Mouse (Mus musculus) layer of hippocampus, postnatal 10 days (tissue): ENCODE results near the gene Cyp2d10. TPM values are rescaled to one million over a fixed set of nuclear protein-coding genes. Genes with fewer than 3 reads are reported as not detected.
"Not testable (repeated sequence)": the region's sequence is repeated elsewhere in the genome, so short reads cannot be mapped to it uniquely, and the experiment has no call there.

Experiments
- DNase-seq, 2 experiments: peaks; one replicate each; pipeline ENCODE4 v3.0.0; 2021; ENCODE audit warnings: low spot score in 2 of 2
- total RNA-seq, 2 experiments: library from RNA; stranded (reverse); gene quantifications; 2 replicates each; pipeline ENCODE4 v1.2.3; 2021

Cyp2d10 gene
- total RNA-seq, 2 experiments from 2014 or later = 0.40 TPM; not detected in 1

DNA sequence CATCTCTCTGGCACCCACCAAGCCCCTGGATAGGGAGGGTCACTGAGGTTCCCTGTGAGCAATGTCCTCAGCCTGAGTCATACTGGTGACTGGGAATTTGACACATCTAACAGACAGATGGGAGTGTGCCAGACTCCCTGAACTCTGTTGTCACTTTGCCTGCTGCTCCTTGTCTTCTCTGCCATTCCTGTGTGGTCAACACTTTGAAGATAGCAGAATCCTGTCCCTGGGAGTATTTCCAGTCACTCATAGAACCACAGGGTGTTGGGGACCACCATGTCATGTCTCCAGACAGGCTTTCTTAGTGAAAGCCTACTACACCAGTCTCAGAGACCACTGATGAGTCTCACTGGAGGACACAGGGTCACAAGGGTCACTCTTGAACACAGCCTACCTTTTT is 4.9 kb downstream of the Cyp2d10 start:
- no peak for DNase-seq

DNA sequence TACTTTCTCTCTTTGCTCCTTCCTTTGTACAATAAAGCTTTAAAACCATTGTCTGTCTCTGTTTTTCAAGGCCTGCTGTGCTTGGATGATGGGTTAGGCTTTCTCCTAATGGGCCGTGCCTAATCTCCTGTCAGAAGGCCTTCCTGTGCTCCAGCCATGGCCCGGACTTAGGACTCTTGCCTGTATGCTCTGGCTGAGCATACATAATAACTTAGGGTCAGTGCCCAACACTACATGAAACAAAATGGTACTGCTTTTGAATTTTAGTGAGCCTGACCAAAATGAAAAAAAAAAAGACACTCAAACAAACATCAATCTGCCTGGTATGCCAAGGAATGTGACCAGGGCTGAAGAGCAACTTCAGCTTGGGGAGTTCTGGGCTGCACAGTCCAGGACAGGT is 5.5 kb downstream of the Cyp2d10 start:
- no peak for DNase-seq

DNA sequence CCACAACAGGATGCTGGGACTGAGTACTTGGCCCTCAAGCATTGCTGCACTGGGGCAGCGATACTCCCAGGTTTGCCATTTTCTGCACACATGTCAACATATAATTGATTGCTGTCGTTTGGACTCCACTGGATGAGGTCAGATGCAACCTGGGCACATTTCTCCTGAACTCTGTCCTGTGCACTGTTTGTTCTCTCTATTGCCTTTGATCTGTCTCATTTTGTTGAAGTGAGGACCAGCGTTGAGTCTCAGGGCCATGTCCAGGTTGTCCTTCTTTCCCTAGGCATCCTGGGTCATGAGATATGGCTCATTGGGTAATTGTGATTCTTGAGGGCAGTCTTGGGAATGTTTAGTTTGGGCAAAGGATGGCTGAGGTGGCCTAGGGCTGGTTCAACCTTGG is 11.0 kb downstream of the Cyp2d10 start:
- DNase-seq = not testable (repeated sequence)

DNA sequence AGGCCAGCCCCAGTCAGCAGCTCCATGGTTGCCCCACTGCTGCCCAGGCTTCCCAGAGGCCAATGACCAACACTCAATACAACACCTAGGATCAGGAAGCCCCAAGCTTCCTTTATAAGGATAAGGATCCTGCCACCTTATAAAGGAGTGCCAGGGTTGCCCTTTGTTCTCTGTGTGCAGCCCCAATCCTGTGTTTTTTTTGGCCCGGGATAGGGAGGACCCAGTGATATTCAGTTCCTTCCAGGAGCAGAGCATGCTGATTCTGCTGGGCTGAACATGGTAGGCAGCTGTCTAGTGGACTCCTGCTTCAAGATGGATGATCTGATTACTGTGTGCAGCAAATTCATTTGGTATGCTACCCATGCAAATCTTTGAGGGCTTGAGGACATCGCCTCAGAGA is 13.1 kb downstream of the Cyp2d10 start, which contains the start of gene Cyp2d11:
Cyp2d11 (minus strand) TSS at position 101 of the 400 bp plus-strand sequence.
- not testable (repeated sequence) for DNase-seq

DNA sequence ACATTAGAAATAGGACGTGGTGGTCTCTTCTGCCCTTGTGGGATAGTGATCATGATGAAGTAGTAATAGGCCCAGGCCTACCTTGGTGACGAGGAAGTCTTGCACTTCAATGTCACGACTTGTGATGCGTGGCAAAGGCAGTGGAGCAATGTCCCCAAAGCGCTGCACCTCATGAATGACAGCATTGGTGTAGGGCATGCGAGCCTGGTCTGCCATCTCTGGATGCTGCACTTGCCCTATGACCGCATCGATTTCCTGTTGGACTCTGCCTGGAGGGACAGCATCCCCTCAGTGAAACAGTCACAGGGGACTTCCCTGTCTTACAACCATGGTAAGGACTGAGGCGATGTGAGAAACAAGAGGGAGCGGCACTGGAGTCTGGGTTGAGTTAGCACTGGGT is 17.1 kb downstream of the Cyp2d10 start:
- not testable (repeated sequence) for DNase-seq

DNA sequence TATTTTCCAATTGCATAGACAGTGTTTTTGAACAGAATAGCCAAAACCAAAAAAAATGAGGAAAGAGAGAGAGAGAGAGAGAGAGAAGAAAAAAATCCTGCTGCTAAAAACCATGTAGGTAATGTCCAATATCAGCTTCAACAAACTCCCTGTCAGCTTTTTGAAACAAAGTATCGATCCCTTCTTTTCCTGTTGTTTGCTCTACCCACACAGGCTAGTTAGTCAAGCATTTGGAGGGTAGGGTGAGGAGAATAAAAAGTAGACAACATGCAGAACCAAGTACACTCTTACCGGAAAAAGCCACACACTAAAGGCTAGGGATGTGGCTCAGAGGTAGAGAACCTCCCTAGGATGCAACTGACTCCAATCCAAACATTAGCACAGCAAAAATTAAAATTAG is 21.3 kb downstream of the Cyp2d10 start:
- DNase-seq = no peak

DNA sequence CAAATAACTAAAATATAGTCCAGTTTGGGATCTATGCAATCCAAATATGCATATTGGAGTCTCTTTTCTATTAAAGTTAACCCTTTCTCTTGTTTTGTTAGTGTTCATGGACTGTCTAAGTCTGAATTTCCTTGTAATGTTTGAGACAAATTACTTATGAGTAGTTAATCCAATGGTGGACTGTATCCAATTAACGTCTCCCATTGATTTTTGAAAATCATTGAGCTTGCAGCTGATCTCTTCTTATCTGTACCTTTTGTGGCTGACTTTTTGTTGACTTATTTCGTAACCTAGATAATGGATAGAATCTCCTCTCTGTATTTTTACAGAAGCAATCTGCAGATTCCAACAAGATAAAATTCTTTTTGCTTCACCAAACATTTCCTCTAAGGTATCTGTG is 24.6 kb downstream of the Cyp2d10 start:
- no peak for DNase-seq

DNA sequence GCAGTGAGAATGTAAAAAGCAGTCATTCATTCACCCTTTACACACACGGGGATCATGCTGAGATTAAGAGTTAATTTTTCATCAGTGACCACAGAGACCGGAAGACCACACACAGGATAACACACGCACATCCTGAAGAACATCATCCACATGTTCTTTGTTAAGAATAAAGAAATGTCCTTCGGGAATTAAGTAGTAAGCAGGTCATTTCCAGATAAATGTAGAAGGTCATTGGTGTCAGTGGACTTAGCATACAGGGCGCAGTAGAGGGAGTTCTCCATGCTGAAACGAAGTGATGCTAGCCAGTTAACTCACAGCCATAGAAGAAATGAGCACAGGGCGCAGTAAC is 26.3 kb downstream of the Cyp2d10 start:
- DNase-seq = no peak

DNA sequence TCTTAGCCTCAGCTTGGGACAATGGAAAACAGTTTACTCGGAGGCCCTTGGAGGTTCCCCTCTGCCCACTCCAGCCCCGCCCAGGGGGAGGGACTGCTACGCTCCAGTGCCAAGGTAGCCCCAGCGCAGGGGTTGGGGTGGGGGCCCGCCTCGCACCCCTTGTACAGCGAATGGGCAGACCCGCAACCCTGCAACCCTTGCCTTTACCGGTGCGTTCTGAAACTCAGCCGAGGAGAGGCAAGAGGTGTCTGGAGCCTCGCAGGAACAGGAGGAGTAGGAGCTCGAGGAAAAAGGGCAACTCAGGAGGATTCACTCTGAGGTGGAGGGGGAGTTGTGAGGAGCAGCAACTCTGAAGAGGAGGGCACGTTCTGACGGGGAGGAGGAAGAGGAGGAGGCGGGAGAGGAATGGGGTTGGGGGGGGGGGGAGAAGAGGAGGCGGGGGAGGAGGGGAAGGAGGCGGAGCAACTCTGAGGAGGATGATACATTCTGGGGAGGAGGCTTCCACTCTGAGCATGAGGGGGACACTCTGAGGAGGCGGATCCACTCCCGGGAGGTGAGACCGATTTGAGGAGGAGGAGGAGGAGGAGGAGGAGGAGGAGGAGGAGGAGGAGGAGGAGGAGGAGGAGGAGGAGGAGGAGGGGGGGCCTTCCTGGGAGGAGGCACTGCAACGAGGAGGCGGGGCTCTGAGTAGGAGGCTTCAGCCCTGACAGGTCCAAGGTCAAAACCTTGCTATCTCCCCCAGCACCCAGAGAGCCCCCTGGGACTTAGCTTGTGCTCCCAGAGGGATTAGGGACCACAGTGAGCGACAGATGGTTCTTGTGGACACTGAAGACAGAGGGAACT is 26.9 kb downstream of the Cyp2d10 start, which contains the start of gene Cyp2d22:
Cyp2d22 (minus strand) TSS at position 390 of the 843 bp plus-strand sequence.
- DNase-seq = peak; percentile 43 to 61

DNA sequence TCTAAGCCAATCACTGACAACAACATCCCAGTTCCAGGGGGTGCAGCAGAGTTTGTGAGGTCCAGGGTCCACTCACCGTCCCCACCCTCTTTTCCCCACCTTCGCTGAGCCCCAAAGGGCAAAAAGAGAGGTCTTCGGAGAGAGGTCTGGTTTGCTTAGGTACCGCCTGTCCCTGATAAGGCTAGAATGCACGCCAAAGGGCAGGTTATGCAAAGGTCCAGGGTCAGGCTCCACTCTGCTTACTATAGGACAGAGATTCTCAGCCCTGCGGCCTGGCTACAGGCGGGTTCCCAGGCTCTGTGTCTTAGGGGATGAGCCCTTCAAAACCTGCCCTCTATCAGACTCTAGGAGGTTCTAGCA is 27.5 kb downstream of the Cyp2d10 start:
- no peak for DNase-seq

DNA sequence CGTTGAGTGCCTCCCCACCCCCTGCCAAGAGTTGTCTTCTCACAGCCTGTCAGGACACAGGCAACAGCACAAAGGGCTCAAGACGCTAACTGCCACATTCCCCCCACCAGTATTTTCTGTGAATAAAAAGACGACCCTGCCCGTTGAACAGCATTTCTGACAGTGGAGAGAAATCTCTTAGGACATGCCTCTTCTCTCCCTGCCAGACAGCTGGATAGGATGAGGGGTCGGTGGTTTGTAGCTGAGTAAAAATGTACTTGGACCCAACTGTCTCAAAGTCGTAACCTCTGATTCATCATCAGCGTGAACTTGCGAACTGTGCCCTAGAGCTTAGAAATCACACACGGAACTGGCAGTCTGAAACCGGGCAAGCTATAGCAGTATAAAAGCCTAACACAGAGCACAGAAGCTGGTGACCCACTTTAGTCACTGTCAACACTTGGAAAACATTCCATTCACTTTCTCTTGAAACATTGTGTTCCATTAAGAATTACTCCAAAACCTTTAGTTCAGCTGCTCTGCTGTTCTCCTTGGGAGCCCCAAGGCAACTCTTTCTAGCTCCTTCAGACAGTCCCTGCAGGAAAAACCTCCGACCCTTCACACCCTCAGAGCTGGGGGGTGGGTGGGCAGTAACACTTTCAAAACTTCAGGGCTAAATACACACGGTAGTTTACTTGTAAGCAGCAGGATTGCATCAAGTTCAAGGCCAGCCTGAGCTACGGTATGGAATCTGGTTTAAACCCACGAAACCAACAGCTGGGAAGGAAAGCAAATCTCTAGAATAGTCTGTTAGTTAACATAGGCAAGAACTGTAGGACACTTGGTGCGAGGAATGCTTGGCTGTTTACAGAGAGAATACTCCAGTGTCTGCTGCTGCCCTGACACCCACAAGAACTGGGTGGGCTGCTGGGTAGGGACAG is 28.5 kb downstream of the Cyp2d10 start:
- peak in 1 of 2 experiments; percentile 12 for DNase-seq

DNA sequence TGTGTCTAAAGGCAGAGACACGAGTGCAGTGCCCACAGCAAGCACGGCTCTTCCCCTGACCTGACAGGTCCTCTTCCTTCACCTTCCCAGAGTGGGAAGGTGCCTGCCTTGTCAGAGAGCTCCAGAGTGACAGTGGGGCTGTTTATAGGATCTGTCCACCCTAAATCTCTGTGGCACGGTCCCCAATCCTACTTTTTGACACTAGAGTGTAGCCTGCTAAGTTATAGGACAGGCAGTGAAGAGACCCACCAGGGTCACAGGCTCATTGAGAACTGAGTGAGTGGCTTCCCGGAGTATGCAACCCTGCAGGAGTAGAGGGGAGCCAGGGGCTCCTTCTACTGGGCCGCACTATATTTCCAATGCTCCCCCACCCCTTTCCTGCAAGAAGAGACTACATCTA is 29.3 kb downstream of the Cyp2d10 start:
- no peak for DNase-seq

DNA sequence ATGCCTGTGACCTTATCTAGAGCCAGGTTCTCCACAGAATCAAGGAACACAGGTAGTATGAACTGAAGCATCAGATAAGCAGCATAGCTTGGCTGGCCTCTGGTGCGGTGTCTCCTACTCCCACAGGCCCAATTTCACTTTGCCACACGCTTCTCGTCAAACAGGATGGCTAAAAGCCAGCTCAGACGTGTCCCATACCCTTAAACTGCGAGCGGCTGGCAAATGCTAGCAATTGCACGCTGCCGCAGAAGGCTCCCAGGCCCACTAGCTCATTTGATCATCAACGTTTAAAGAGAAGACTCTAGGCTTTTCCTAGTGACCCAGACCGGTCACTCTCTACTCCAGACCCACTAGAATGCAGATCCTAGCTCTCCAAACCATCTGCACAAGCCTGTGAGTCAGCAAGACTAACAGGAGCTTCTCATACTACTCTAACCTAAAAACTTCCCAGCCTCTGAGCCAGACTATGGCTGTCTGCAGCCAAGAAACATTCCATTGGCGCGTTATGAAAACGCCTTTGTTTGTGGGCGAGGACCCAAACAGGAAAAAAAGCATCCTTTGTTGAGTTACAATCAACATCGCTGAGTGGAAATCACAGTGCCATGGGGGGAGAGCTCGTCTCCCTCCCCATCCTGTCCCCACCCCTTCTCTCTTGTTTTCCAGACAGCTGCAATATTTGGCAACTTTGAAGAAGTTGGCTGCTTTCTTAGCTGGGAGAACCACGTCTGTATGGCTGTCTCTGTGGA is 30.4 kb downstream of the Cyp2d10 start:
- peak; percentile 61 to 66 for DNase-seq

DNA sequence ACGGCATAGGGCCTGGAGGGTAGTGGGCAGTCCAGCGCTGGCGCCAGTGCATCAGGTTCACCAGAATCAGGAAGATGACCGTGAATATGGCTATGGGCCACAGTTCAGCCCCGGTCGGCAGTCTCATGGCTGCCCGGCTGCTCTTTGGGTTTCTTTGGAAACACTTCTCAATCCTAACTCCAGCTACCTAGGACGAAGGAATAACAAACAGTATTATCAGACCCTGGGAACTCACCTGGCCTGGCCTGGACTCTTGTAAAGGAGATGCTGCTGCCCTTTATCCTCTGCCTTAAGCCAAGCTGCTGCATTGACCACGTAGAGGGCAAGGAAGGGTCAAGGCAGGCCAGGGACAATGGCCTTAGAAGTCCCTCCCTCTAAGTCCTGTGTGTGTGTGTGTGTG is 31.1 kb downstream of the Cyp2d10 start:
- no peak for DNase-seq

DNA sequence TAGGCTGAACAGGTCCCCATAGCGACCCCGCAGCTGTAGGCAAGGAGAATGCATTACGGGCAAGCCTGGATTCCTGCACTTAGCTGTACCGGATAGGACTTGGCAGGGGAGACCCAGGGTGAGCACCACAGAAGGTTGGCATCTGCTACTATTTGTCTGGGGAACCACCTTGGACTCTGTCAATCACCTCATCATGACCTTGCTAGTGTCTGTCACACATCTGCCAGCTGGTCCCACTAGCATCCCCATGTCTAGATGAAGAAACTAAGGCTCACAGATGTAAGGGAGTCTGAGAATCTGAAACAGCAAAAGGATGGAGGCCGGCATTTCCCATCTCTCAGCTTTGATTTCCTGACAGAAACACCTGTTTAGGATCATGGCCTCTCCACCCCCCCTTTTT is 32.6 kb downstream of the Cyp2d10 start:
- DNase-seq = no peak

DNA sequence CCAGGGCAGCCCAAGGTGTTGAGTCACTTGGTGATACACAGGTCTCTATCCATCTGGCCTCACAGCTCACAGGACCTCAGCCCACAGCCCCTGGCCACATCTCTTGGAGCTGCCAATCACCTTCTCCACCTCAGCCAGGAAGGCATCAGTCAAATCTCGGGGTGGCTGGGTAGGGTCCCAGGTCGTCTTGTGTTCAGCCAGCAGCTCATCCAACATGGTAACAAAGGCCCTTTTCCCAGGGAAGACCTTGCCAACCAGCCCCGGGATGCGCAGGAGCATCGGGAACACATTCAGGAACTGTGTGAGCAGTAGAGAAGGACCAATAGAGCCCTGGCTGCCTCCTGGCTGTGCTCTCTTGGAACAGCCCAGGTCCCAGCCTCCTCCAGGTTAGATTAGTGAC is 34.0 kb downstream of the Cyp2d10 start:
- no peak for DNase-seq

DNA sequence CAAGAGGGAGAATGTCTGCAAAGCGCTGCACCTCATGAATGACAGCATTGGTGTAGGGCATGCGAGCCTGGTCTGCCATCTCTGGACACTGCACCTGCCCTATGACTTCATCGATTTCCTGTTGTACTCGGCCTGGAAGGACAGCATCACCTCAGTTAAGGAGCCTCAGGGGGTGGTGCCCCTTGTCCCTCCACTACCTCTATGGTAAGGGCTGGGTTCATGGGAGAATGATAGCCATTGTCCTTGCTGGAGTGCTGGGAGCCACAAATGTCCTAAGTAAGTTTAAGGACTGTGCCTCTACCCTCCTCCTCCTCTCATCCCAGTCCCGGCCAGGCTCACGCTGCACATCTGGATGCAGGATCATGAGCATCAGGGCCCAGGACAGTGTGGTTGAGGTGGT is 34.5 kb downstream of the Cyp2d10 start:
- no peak for DNase-seq

DNA sequence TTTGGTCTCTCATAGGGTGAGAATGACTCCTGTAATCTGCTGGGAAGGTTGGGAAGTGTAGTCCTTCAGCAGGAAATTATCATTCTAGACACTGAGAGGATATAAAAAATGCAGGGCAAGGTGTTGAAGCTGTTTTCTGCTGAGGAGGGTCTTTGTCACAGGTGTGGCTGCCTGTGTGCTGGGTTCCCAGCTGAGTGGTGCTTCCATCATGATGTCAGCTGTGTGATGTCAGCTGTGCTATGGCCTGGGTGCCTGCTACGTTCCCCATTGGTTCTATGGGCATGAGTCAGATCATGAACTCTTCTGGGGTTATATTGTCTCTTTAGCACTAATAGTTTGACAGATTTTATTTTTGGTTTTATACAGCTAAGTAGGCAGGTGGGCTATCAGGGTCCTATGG is 38.1 kb downstream of the Cyp2d10 start:
- no peak for DNase-seq

DNA sequence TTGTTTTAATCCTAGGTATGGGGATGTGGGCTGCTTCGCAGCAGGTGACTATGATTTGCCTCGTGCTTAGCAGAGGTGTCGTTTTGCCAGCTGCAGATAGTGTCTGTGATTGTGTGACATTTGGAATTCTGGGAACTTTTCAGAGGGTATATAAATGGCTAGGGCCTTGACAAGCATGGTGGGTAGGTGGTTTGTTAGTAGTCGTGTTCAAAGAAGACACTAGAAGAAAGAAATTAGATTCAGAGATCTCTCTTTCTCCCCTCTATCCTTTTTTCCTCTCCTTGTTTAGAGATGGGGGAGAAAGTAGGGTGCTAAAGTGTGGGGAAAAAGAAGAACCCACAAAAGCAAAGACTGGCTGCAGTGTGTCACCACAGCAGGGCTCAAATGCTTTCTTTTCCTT is 38.8 kb downstream of the Cyp2d10 start:
- DNase-seq = no peak

DNA sequence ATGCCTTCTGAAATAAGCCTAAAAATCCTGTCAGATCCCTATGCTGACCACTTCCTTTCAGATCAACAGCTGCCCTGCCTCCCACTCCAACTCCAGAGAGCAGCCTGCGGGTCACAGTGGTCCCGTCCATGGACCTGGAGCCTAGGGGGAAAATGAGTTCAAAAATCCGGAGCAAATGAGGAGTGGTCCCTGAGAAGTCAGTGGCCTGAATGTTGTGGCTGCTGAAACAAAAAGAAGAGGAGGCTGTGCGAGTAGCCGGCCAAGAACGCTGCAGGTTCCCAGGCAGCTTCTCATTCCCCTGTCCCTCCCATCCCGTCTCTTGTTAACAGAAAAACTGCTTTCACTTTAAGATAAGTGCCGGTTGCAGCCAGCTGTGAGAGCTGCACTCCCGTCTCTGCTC is 42.4 kb downstream of the Cyp2d10 start:
- DNase-seq = not testable (repeated sequence)

DNA sequence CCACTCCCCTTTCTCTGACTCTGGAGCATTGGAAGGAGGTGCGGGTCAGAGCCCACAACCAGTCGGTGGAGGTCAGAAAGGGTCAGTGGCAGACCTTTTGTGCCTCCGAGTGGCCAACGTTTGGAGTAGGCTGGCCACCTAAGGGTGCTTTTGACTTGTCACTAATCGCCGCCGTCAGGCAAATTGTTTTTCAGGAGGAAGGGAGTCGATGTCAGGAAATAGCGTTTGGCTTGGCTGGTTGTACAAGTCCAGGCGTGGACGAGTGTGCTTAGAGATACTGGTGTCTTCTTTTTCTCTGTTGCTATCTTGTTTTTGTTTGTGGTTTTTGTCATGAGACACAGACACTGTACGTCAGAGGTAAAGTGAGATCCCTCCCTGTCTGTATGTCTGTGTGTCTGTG is 43.2 kb downstream of the Cyp2d10 start:
- DNase-seq = not testable (repeated sequence)
